17 mouse cellular contexts compared by ENCODE assay signal in the genomic region with DNA sequence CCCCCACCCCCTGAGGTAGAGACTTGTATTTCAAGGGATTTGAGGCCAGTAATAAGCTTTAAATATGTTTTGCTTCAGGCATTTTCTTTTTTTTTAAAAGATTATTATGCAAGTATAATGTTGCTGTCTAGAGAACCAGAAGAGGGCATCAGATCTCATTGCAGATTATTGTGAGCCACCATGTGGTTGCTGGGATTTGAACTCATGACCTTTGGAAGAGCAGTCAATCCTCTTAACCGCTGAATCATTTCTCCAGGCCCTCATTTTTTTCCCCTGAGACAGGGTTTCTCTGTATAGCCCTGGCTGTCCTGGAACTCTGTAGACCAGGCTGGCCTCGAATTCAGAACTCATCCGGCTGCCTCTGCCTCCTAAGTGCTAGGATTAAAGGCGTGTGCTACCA. TPM values are rescaled to one million over a fixed set of nuclear protein-coding genes. Genes with fewer than 3 reads are reported as not detected.
"Had no signal": no experiment of that assay in that cellular context is flagged by ENCODE, and none has a peak within 500 bp of the region (broad histone marks: within the 10 kb centered on the region; RNA-seq: fewer than 3 reads in every experiment).

No protein-coding gene starts in this region.

- H3K9me3 ChIP-seq: liver, embryonic 15.5 days; lung, embryonic 15.5 days; midbrain, embryonic 12.5 days; midbrain, embryonic 15.5 days; neural tube, embryonic 13.5 days had no signal

- H3K4me3 ChIP-seq: layer of hippocampus, adult 2 months; left cerebral cortex, adult 2 months; liver, embryonic 15.5 days; lung, embryonic 15.5 days; midbrain, embryonic 12.5 days; midbrain, embryonic 15.5 days; myocyte; neural tube, embryonic 13.5 days had no signal

- ATAC-seq: midbrain, embryonic 15.5 days had no signal

- H3K9ac ChIP-seq: liver, embryonic 15.5 days; lung, embryonic 15.5 days; midbrain, embryonic 12.5 days; midbrain, embryonic 15.5 days; neural tube, embryonic 13.5 days had no signal

- H3K4me1 ChIP-seq: lung, embryonic 15.5 days; midbrain, embryonic 12.5 days had no signal

- DNase-seq: kidney, adult 8-10 months; kidney, postnatal 14 days; layer of hippocampus, postnatal 36 days; lung, adult 18-20 months; lung, postnatal 10 days; lung, postnatal 36 days; retina, postnatal 1 day; thymus, adult 18-20 months; thymus, postnatal 36 days had no signal

- H3K27ac ChIP-seq: layer of hippocampus, adult 2 months; left cerebral cortex, adult 2 months; liver, embryonic 15.5 days; lung, embryonic 15.5 days; midbrain, embryonic 12.5 days; midbrain, embryonic 15.5 days; neural tube, embryonic 13.5 days had no signal

- H3K36me3 ChIP-seq: midbrain, embryonic 15.5 days had no signal

- H3K27me3 ChIP-seq: liver, embryonic 15.5 days; lung, embryonic 15.5 days; midbrain, embryonic 12.5 days; midbrain, embryonic 15.5 days; neural tube, embryonic 13.5 days had no signal

- H3K4me2 ChIP-seq: lung, embryonic 15.5 days; midbrain, embryonic 12.5 days; midbrain, embryonic 15.5 days; neural tube, embryonic 13.5 days had no signal

RNA-seq across cellular contexts. Expression of gene Btk, which starts 4.9 kb away (rescaled TPM):
- polyA plus RNA-seq: myocyte had no signal
